Mouse (Mus musculus) right cerebral cortex, adult 2 months (tissue): ENCODE measurements around the gene Slc13a2.

Source experiments
- DNase-seq, 2 experiments: peaks; one replicate each; pipeline ENCODE4 v3.0.0; 2021 to 2022; ENCODE audit warnings: low spot score in 2 of 2

The Slc13a2 gene

GRCm38 (mm10) chr11:78353081-78353480 lies 68.9 kb downstream of the Slc13a2 start:
- no peak for DNase-seq

GRCm38 (mm10) chr11:78349441-78350358 lies 72.3 kb downstream of the Slc13a2 start:
- DNase-seq: no peak

DNA sequence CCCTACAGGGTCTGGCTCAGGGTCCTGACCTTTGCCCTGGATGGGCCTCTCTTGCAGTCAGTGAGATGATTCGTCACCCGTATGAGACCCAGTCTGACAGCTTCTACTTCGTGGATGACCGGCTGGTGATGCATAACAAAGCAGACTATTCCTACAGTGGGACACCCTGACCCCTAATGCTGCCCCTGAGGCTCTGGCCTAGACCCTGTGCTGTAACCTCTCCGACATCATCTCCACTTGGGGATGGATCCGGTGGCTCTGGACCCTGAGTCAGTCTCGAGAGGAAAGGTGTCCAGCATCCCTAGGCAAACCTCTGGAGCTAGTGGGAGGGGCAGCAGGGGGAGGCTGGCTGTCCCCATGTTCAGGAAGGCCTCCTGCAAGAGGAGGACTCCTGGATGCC lies 73.5 kb downstream of the Slc13a2 start:
- no peak for DNase-seq

DNA sequence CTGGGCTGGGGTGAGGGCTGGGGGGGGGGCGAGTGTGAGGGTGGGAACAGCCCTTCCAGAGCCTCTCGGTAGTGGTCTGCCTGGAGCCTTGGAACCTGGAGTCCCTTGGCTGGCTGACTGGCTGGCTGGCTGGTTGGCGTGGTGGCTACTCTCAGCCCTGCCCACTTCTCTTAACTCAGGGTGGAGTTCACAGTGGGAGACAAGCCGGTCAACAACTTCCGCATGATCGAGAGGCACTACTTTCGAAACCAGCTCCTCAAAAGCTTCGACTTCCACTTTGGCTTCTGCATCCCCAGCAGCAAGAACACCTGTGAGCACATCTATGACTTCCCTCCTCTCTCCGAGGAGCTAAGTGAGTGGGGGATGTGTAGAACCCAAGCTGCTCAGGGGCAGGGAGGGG lies 74.1 kb downstream of the Slc13a2 start:
- DNase-seq: no peak
